Mouse (Mus musculus): Measurements from ENCODE around the gene Lbr. TPM values are rescaled to one million over a fixed set of nuclear protein-coding genes. Genes with fewer than 3 reads are reported as not detected.

Lbr gene
- total and polyA plus RNA-seq, 2 experiments from 2014 or later: 19.8 to 23.7 TPM

GRCm38 (mm10) chr1:181876656-181877055 is 33.8 kb upstream of the Lbr start:
- Histone ChIP-seq H3K4me1 (ENCODE audit: insufficient read depth) (no peaks in the 10 kb centered on the region), H3K9ac (no peak overlapping the region), H3K9me3 (ENCODE audit: low read length) (no peaks in the 10 kb centered on the region), H3K4me2 (ENCODE audit: low read depth) (no peak overlapping the region), H3K36me3 (ENCODE audit: insufficient read depth) (no peaks in the 10 kb centered on the region), H3K4me3 (ENCODE audit: low read depth, low read length) (no peak overlapping the region), H3K27ac (ENCODE audit: low read depth, low read length) (no peak overlapping the region), H3K27me3 (ENCODE audit: insufficient read depth, low read length) (no peaks in the 10 kb centered on the region)
- TF ChIP-seq CTCF (IDR thresholded peaks at IDR 0.05; ENCODE audit: low read depth): no peak
- DNase-seq: no peak
- no peak for ATAC-seq
- WGBS: 62% methylated on average over 3 of the region's 3 CpGs

- 83% methylated on average over 9 of the region's 9 CpGs for WGBS
- no peak for TF ChIP-seq CTCF (IDR thresholded peaks at IDR 0.05; ENCODE audit: low read depth)
- Histone ChIP-seq H3K27ac (ENCODE audit: low read depth, low read length) (no peak overlapping the region), H3K9me3 (ENCODE audit: low read length) (no peaks in the 10 kb centered on the region), H3K4me3 (ENCODE audit: low read depth, low read length) (no peak overlapping the region), H3K36me3 (ENCODE audit: insufficient read depth) (no peaks in the 10 kb centered on the region), H3K4me2 (ENCODE audit: low read depth) (no peak overlapping the region), H3K4me1 (ENCODE audit: insufficient read depth) (no peaks in the 10 kb centered on the region), H3K9ac (no peak overlapping the region), H3K27me3 (ENCODE audit: insufficient read depth, low read length) (no peaks in the 10 kb centered on the region)
- DNase-seq: no peak
- ATAC-seq: no peak
Measured at GRCm38 (mm10) chr1:181873086-181873920, 30.5 kb upstream of the Lbr start.

- 56% methylated on average over 3 of the region's 3 CpGs for WGBS
- Histone ChIP-seq H3K27ac (ENCODE audit: low read depth, low read length) (no peak overlapping the region), H3K27me3 (ENCODE audit: insufficient read depth, low read length) (no peaks in the 10 kb centered on the region), H3K4me2 (ENCODE audit: low read depth) (no peak overlapping the region), H3K9ac (no peak overlapping the region), H3K36me3 (ENCODE audit: insufficient read depth) (no peaks in the 10 kb centered on the region), H3K4me1 (ENCODE audit: insufficient read depth) (no peaks in the 10 kb centered on the region), H3K9me3 (ENCODE audit: low read length) (no peaks in the 10 kb centered on the region), H3K4me3 (ENCODE audit: low read depth, low read length) (no peak overlapping the region)
- ATAC-seq (no peak), DNase-seq (no peak)
- TF ChIP-seq CTCF (IDR thresholded peaks at IDR 0.05; ENCODE audit: low read depth): no peak
Measured at GRCm38 (mm10) chr1:181872639-181873038, 29.8 kb upstream of the Lbr start.

- no peaks in the 10 kb centered on the region for H3K27me3 ChIP-seq (ENCODE audit: insufficient read depth, low read length)
- H3K27ac ChIP-seq (ENCODE audit: low read depth, low read length): no peak overlapping the region
- DNase-seq (no peak), ATAC-seq (no peak)
- H3K4me3 ChIP-seq (ENCODE audit: low read depth, low read length): no peak overlapping the region
- no peaks in the 10 kb centered on the region for H3K4me1 ChIP-seq (ENCODE audit: insufficient read depth)
- WGBS: 79% methylated on average over 6 of the region's 6 CpGs
- no peak overlapping the region for H3K9ac ChIP-seq
- H3K4me2 ChIP-seq (ENCODE audit: low read depth): no peak overlapping the region
- no peaks in the 10 kb centered on the region for H3K9me3 ChIP-seq (ENCODE audit: low read length)
- no peak for TF ChIP-seq CTCF (IDR thresholded peaks at IDR 0.05; ENCODE audit: low read depth)
- H3K36me3 ChIP-seq (ENCODE audit: insufficient read depth): no peaks in the 10 kb centered on the region
Measured at GRCm38 (mm10) chr1:181866429-181867280, 23.8 kb upstream of the Lbr start.

GRCm38 (mm10) chr1:181865863-181866216 is 23.0 kb upstream of the Lbr start:
- Histone ChIP-seq H3K9me3 (ENCODE audit: low read length) (no peaks in the 10 kb centered on the region), H3K4me3 (ENCODE audit: low read depth, low read length) (no peak overlapping the region), H3K4me1 (ENCODE audit: insufficient read depth) (no peaks in the 10 kb centered on the region), H3K27ac (ENCODE audit: low read depth, low read length) (no peak overlapping the region), H3K4me2 (ENCODE audit: low read depth) (no peak overlapping the region), H3K9ac (no peak overlapping the region), H3K27me3 (ENCODE audit: insufficient read depth, low read length) (no peaks in the 10 kb centered on the region), H3K36me3 (ENCODE audit: insufficient read depth) (no peaks in the 10 kb centered on the region)
- WGBS: 78% methylated on average over 5 of the region's 5 CpGs
- no peak for TF ChIP-seq CTCF (IDR thresholded peaks at IDR 0.05; ENCODE audit: low read depth)
- ATAC-seq (no peak), DNase-seq (no peak)

- H3K9me3 ChIP-seq (ENCODE audit: low read length): no peaks in the 10 kb centered on the region
- no peaks in the 10 kb centered on the region for H3K4me1 ChIP-seq (ENCODE audit: insufficient read depth)
- DNase-seq: no peak
- ATAC-seq: no peak
- no peak overlapping the region for H3K27ac ChIP-seq (ENCODE audit: low read depth, low read length)
- H3K27me3 ChIP-seq (ENCODE audit: insufficient read depth, low read length): no peaks in the 10 kb centered on the region
- no peak overlapping the region for H3K4me2 ChIP-seq (ENCODE audit: low read depth)
- WGBS: 78% methylated on average over 11 of the region's 11 CpGs
- no peak overlapping the region for H3K4me3 ChIP-seq (ENCODE audit: low read depth, low read length)
- H3K36me3 ChIP-seq (ENCODE audit: insufficient read depth): no peaks in the 10 kb centered on the region
- H3K9ac ChIP-seq: no peak overlapping the region
- no peak for TF ChIP-seq CTCF (IDR thresholded peaks at IDR 0.05; ENCODE audit: low read depth)
Measured at GRCm38 (mm10) chr1:181864971-181865862, 22.4 kb upstream of the Lbr start.
